Mouse (Mus musculus) thymus, adult 2 months (tissue): Measurements from ENCODE around the gene Slc26a8.

Source experiments
- CTCF ChIP-seq: fragments of 200-500 bp; IDR thresholded peaks from 2 replicates; pipeline ENCODE4 v1.5.1; 2012; ENCODE audit warnings: mild to moderate bottlenecking, control low read depth, low read length, moderate library complexity, borderline replicate concordance; ENCODE audit not compliant: control insufficient read depth, poor library complexity, insufficient read depth; ENCODE audit errors: extremely low read depth
- POLR2A ChIP-seq: fragments of 200-500 bp; IDR thresholded peaks from 2 replicates; pipeline ENCODE4 v1.6.1; 2012; ENCODE audit warnings: mild to moderate bottlenecking, low read length, control low read depth, moderate library complexity; ENCODE audit not compliant: control insufficient read depth, poor library complexity, insufficient read depth; ENCODE audit errors: extremely low read depth

- TF ChIP-seq CTCF (no peak), POLR2A (no peak)
These were observed 27.5 kb upstream of the Slc26a8 start for GRCm38 (mm10) chr17:28717535-28717934.
